Mouse (Mus musculus) olfactory bulb, adult 2 months (tissue): ENCODE results near the gene Ccdc12. TPM values are rescaled to one million over a fixed set of nuclear protein-coding genes. Genes with fewer than 3 reads are reported as not detected.

Experiments used
- H3K27ac ChIP-seq: fragments of 200-500 bp; 2 replicates; pipeline ENCODE4 v1.5.1; 2012; ENCODE audit warnings: low read depth, low read length; ENCODE audit not compliant: insufficient read depth
- H3K4me1 ChIP-seq: fragments of 200-500 bp; 2 replicates; pipeline ENCODE4 v1.6.1; 2012; ENCODE audit warnings: low read length; ENCODE audit not compliant: control insufficient read depth, insufficient read depth
- H3K4me3 ChIP-seq: fragments of 200-500 bp; 2 replicates; pipeline ENCODE4 v1.5.1; 2012; ENCODE audit warnings: mild to moderate bottlenecking, low read depth, low read length, moderate library complexity; ENCODE audit not compliant: insufficient read depth
- CTCF ChIP-seq: fragments of 200-500 bp; IDR thresholded peaks from 2 replicates; pipeline ENCODE4 v1.5.1; 2012; ENCODE audit warnings: low read depth, mild to moderate bottlenecking, low read length, moderate library complexity; ENCODE audit not compliant: insufficient read depth
- POLR2A ChIP-seq: fragments of 200-500 bp; IDR thresholded peaks from 2 replicates; pipeline ENCODE4 v1.6.1; 2012; ENCODE audit warnings: mild to moderate bottlenecking, low read depth, low read length, moderate library complexity; ENCODE audit not compliant: insufficient read depth
- WGBS: fragments of 180-500 bp; shearing (Covaris S2); methylation state at CpG from one replicate; pipeline ENCODE4 v1.1.7; 2018; 5-methylcytosine and 5-hydroxymethylcytosine counted together
- polyA plus RNA-seq: library from polyadenylated mRNA; stranded (reverse); fragments of >200 nt; gene quantifications from 2 replicates; pipeline ENCODE4 v1.2.4, GENCODE M21; 2012; ENCODE audit warnings: low replicate concordance; ENCODE audit not compliant: missing spikeins, insufficient read depth, insufficient read length

Ccdc12 gene
- polyA plus RNA-seq, 1 experiment: not detected

GRCm38 (mm10) chr9:110742295-110742950, 86.1 kb downstream of the Ccdc12 start:
- Histone ChIP-seq H3K27ac (no peak overlapping the region), H3K4me1 (peaks cover 11% of the 10 kb centered on the region), H3K4me3 (peak overlapping the region; percentile 47)
- WGBS: 2% methylated on average over 57 of the region's 71 CpGs
- TF ChIP-seq CTCF (no peak), POLR2A (no peak)

DNA sequence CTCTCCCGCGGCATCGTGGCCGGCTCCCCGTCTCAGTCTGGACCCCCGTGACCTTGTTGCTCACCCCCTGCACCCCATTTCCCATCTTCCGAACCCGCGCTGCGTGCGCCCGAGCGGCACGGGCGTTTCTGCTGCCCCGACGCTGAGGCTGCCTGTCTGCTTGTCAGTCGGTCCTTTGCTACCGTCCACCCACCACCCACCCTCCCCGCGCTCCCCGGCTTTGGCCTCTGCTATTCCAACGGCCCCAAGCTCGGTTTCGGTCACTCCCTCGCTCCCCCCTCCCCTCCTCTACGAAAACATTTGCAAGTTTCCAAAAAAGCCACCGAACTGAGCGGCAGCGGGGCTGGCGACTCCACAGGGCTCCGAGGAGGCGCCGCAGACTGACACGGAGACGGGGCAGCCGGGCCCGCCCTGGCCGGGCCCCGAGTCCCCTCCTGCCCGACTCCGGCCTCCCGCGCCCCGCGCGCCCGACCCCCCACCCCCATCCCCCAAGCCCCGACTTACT, 86.7 kb downstream of the Ccdc12 start:
- TF ChIP-seq POLR2A (no peak), CTCF (no peak)
- Histone ChIP-seq H3K4me3 (peak overlapping the region; percentile 47), H3K4me1 (peaks cover 11% of the 10 kb centered on the region), H3K27ac (no peak overlapping the region)
- WGBS: under 1% methylated on average over 44 of the region's 49 CpGs

- H3K4me3 ChIP-seq: peak overlapping the region; percentile 47
- WGBS: 16% methylated on average over 53 of the region's 63 CpGs
- no peak overlapping the region for H3K27ac ChIP-seq
- TF ChIP-seq CTCF (no peak), POLR2A (no peak)
- H3K4me1 ChIP-seq: peaks cover 11% of the 10 kb centered on the region
Measured at GRCm38 (mm10) chr9:110743456-110744323, 87.4 kb downstream of the Ccdc12 start.

GRCm38 (mm10) chr9:110745752-110746151, 89.4 kb downstream of the Ccdc12 start:
- H3K27ac ChIP-seq: no peak overlapping the region
- WGBS: 76% methylated on average over 5 of the region's 5 CpGs
- no peak for TF ChIP-seq POLR2A
- H3K4me3 ChIP-seq: no peak overlapping the region
- H3K4me1 ChIP-seq: peaks cover 13% of the 10 kb centered on the region

- no peak overlapping the region for H3K27ac ChIP-seq
- no peak overlapping the region for H3K4me3 ChIP-seq
- 82% methylated on average over 5 of the region's 5 CpGs for WGBS
- no peak for TF ChIP-seq POLR2A
- TF ChIP-seq CTCF: no peak
- peaks cover 18% of the 10 kb centered on the region for H3K4me1 ChIP-seq
Measured at GRCm38 (mm10) chr9:110746238-110746637, 89.9 kb downstream of the Ccdc12 start.

DNA sequence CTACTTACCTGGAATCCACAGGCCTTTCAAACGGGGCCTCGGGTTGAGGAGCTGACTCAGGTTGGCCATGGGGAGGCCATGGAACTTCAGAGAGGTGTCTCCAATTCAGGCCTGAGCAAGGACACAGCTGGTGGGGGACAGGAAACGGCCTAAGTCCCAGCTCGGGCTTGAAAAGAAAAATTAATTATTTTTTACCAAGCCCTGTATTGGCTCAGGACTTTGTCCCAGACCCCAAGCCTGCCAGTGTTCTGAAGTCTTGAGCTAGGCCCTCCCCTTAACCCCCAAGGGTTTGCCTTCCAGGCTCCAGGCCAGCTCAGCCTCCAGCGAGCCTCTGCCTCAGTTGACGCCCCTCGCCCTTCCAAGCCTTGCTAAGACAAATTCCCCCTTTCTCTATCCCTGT, 90.7 kb downstream of the Ccdc12 start, which contains the start of gene Pth1r:
Pth1r (minus strand) TSS at position 185 of the 400 bp plus-strand sequence.
- WGBS: 84% methylated on average over 7 of the region's 7 CpGs
- peaks cover 16% of the 10 kb centered on the region for H3K4me1 ChIP-seq
- TF ChIP-seq POLR2A (no peak), CTCF (no peak)
- H3K4me3 ChIP-seq: no peak within 1 kb of the TSS
- no peak within 1 kb of the TSS for H3K27ac ChIP-seq

GRCm38 (mm10) chr9:110748451-110748850, 92.1 kb downstream of the Ccdc12 start:
- WGBS: 82% methylated on average over 2 of the region's 2 CpGs
- peaks cover 8% of the 10 kb centered on the region for H3K4me1 ChIP-seq
- TF ChIP-seq POLR2A (no peak), CTCF (no peak)
- H3K27ac ChIP-seq: no peak overlapping the region
- no peak overlapping the region for H3K4me3 ChIP-seq

GRCm38 (mm10) chr9:110750404-110751187, 94.3 kb downstream of the Ccdc12 start:
- no peak overlapping the region for H3K4me3 ChIP-seq
- TF ChIP-seq POLR2A: no peak
- TF ChIP-seq CTCF: no peak
- H3K27ac ChIP-seq: no peak overlapping the region
- WGBS: 36% methylated on average over 14 of the region's 14 CpGs
- H3K4me1 ChIP-seq: peaks cover 6% of the 10 kb centered on the region

DNA sequence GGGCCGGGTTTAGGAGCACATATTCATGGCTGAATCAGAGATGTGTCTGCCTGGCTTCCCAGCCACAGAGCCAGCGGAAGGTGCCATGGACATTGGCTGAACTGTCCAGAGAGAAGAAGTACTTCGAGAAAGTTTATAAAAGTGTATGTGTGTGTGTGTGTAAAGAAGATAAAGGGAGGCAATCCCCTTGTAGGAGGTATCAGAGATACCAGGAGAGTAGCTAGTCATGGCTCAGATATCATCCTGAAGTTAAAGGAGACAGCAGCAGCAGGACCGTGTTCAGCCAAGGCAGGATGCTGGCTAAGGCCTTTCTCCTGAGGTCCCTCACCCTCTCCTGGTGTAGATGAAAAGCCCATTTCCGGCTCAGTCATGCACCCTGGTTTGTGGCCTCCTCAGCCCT, 95.1 kb downstream of the Ccdc12 start:
- peaks cover 6% of the 10 kb centered on the region for H3K4me1 ChIP-seq
- H3K27ac ChIP-seq: no peak overlapping the region
- WGBS: 90% methylated on average over 5 of the region's 5 CpGs
- TF ChIP-seq CTCF: no peak
- no peak for TF ChIP-seq POLR2A
- H3K4me3 ChIP-seq: no peak overlapping the region
